Mouse (Mus musculus) erythroblast, embryonic 14.5 days (primary cell): Measurements from ENCODE around the gene Fibcd1. TPM values are rescaled to one million over a fixed set of nuclear protein-coding genes. Genes with fewer than 3 reads are reported as not detected.

ENCODE experiments used
- H3K27me3 ChIP-seq: 2 replicates; pipeline ENCODE4 v1.6.1; 2012; ENCODE audit warnings: inconsistent platforms; ENCODE audit not compliant: control insufficient read depth
- H3K36me3 ChIP-seq: 2 replicates; pipeline ENCODE4 v1.6.1; 2012; ENCODE audit warnings: mild to moderate bottlenecking, inconsistent platforms; ENCODE audit not compliant: control insufficient read depth
- H3K4me1 ChIP-seq: 2 replicates; pipeline ENCODE4 v1.6.1; 2012; ENCODE audit warnings: inconsistent platforms; ENCODE audit not compliant: control insufficient read depth
- H3K4me3 ChIP-seq: replicated peaks from 2 replicates; pipeline ENCODE3; 2012; ENCODE audit warnings: moderate library complexity, mild to moderate bottlenecking, inconsistent platforms
- H3K9me3 ChIP-seq: 2 replicates; pipeline ENCODE4 v1.6.1; 2012; ENCODE audit warnings: low read length, inconsistent platforms, mixed read lengths; ENCODE audit not compliant: control insufficient read depth
- GATA1 ChIP-seq: IDR thresholded peaks from 2 replicates; pipeline ENCODE4 v1.6.1; 2012; ENCODE audit warnings: low read length, inconsistent platforms, mixed read lengths
- TAL1 ChIP-seq: IDR thresholded peaks from 3 replicates; pipeline ENCODE4 v1.6.1; 2012; ENCODE audit warnings: low read length, inconsistent platforms, mixed read lengths
- polyA plus RNA-seq: library from polyadenylated mRNA; stranded (reverse); fragments of >175 nt; gene quantifications from 2 replicates; pipeline ENCODE4 v1.2.3, GENCODE M21; 2012

Fibcd1 gene
- polyA plus RNA-seq, 1 experiment, result not detected

GRCm38 (mm10) chr2:31788227-31788626 is 57.6 kb downstream of the Fibcd1 start:
- Histone ChIP-seq H3K36me3 (peaks cover 89% of the 10 kb centered on the region), H3K9me3 (no peaks in the 10 kb centered on the region), H3K4me3 (no peak overlapping the region), H3K4me1 (no peaks in the 10 kb centered on the region), H3K27me3 (no peaks in the 10 kb centered on the region)
- TF ChIP-seq TAL1 (no peak), GATA1 (no peak)

- H3K36me3 ChIP-seq, result peaks cover 88% of the 10 kb centered on the region
Observed at GRCm38 (mm10) chr2:31787029-31787428, 58.8 kb downstream of the Fibcd1 start.

GRCm38 (mm10) chr2:31785074-31785473 is 60.7 kb downstream of the Fibcd1 start:
- TF ChIP-seq TAL1 (no peak), GATA1 (no peak)
- Histone ChIP-seq H3K27me3 (no peaks in the 10 kb centered on the region), H3K9me3 (no peaks in the 10 kb centered on the region), H3K4me3 (no peak overlapping the region), H3K4me1 (no peaks in the 10 kb centered on the region), H3K36me3 (peaks cover 88% of the 10 kb centered on the region)

More at GRCm38 (mm10) chr2:31787029-31787428, 58.8 kb downstream of the Fibcd1 start:
- TF ChIP-seq TAL1 (no peak), GATA1 (no peak)
- Histone ChIP-seq H3K9me3 (no peaks in the 10 kb centered on the region), H3K4me3 (no peak overlapping the region), H3K27me3 (no peaks in the 10 kb centered on the region), H3K4me1 (no peaks in the 10 kb centered on the region)

- Histone ChIP-seq H3K4me3 (no peak overlapping the region), H3K27me3 (no peaks in the 10 kb centered on the region), H3K36me3 (peaks cover 88% of the 10 kb centered on the region), H3K4me1 (no peaks in the 10 kb centered on the region), H3K9me3 (no peaks in the 10 kb centered on the region)
- no peak for TF ChIP-seq GATA1
- no peak for TF ChIP-seq TAL1
Observed at GRCm38 (mm10) chr2:31782958-31783602, 62.7 kb downstream of the Fibcd1 start.

- H3K4me3 ChIP-seq, result no peak overlapping the region
- H3K36me3 ChIP-seq, result peaks cover 65% of the 10 kb centered on the region
- no peaks in the 10 kb centered on the region for H3K9me3 ChIP-seq
- no peaks in the 10 kb centered on the region for H3K27me3 ChIP-seq
- no peak for TF ChIP-seq GATA1
- no peak for TF ChIP-seq TAL1
- H3K4me1 ChIP-seq, result no peaks in the 10 kb centered on the region
Observed at GRCm38 (mm10) chr2:31779258-31779657, 66.5 kb downstream of the Fibcd1 start.

- Histone ChIP-seq H3K9me3 (no peaks in the 10 kb centered on the region), H3K36me3 (peaks cover 41% of the 10 kb centered on the region), H3K27me3 (no peaks in the 10 kb centered on the region), H3K4me3 (no peak overlapping the region), H3K4me1 (no peaks in the 10 kb centered on the region)
- no peak for TF ChIP-seq TAL1
- TF ChIP-seq GATA1, result no peak
Observed at GRCm38 (mm10) chr2:31776479-31776878, 69.3 kb downstream of the Fibcd1 start.

- Histone ChIP-seq H3K4me1 (peaks cover 17% of the 10 kb centered on the region), H3K36me3 (peaks cover 2% of the 10 kb centered on the region; the same call in 1 of the 2 replicates), H3K27me3 (no peaks in the 10 kb centered on the region), H3K9me3 (no peaks in the 10 kb centered on the region), H3K4me3 (no peak overlapping the region)
- TF ChIP-seq TAL1, result no peak
- TF ChIP-seq GATA1, result no peak
Observed at GRCm38 (mm10) chr2:31770781-31771441, 74.9 kb downstream of the Fibcd1 start.

DNA sequence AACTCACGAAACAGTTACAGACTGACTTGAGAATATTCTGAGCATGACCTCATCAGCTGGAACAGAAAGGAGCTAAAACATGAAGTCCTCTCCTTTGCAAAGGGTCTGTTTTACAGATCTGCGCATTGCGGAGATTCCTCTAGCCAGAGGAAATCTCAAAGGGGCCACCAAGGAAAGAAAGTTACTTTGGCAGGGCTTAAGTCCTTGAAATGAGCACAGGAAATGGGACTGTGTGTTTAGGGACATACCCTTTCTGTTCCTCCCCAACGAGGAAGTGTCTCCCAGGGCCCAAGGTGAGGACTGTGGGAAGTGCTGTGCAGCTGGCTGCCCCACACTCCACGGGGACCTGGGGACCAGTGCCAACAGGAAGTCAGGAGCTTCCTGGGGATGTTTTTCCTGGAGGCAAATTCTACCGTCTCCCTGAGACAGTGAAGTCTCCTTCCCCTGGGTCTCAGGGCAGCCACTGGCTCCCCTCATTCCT is 76.1 kb downstream of the Fibcd1 start:
- Histone ChIP-seq H3K4me1 (peaks cover 19% of the 10 kb centered on the region), H3K27me3 (no peaks in the 10 kb centered on the region), H3K36me3 (no peaks in the 10 kb centered on the region; the same call in 1 of the 2 replicates), H3K4me3 (no peak overlapping the region), H3K9me3 (no peaks in the 10 kb centered on the region)
- TF ChIP-seq TAL1 (no peak), GATA1 (no peak)

GRCm38 (mm10) chr2:31769115-31769514 is 76.7 kb downstream of the Fibcd1 start:
- Histone ChIP-seq H3K9me3 (no peaks in the 10 kb centered on the region), H3K27me3 (no peaks in the 10 kb centered on the region), H3K4me1 (peaks cover 19% of the 10 kb centered on the region), H3K4me3 (no peak overlapping the region), H3K36me3 (no peaks in the 10 kb centered on the region; the same call in 1 of the 2 replicates)
- TF ChIP-seq TAL1 (no peak), GATA1 (no peak)
